13 mouse cellular contexts compared by ENCODE assay signal in genomic region chr3:87168756-87169155, GRCm38 (mm10). TPM values are rescaled to one million over a fixed set of nuclear protein-coding genes. Genes with fewer than 3 reads are reported as not detected.
DNase-seq lines count a peak whose midpoint lies in the region; ATAC-seq lines count a peak whose summit lies in the region.
"Had no signal": no experiment of that assay in that cellular context is flagged by ENCODE, and none has a peak within 500 bp of the region (broad histone marks: within the 10 kb centered on the region; RNA-seq: fewer than 3 reads in every experiment).

No protein-coding gene starts in this region.

- ATAC-seq in heart, embryonic 11.5 days (replicated peaks; ENCODE audit: insufficient number of reproducible peaks, low FRiP score, low TSS enrichment), result no peak
- ATAC-seq in heart, embryonic 15.5 days (replicated peaks; ENCODE audit: insufficient number of reproducible peaks, insufficient read depth, low FRiP score, low read depth), result no peak
- no peak for ATAC-seq in midbrain, embryonic 14.5 days (ENCODE audit: low FRiP score, low TSS enrichment)
- ATAC-seq: lung, postnatal 0 days had no signal

- H3K4me3 ChIP-seq in heart, embryonic 11.5 days (ENCODE audit: low read depth, low read length), result no peak overlapping the region
- no peak overlapping the region for H3K4me3 ChIP-seq in heart, embryonic 15.5 days
- no peak overlapping the region for H3K4me3 ChIP-seq in midbrain, embryonic 14.5 days (replicated peaks; ENCODE audit: low read depth, low read length)

- no peak overlapping the region for H3K9ac ChIP-seq in heart, embryonic 11.5 days (ENCODE audit: low read depth, low read length)
- no peak overlapping the region for H3K9ac ChIP-seq in heart, embryonic 15.5 days
- H3K9ac ChIP-seq in midbrain, embryonic 14.5 days (replicated peaks; ENCODE audit: low read length), result no peak overlapping the region

- H3K36me3 ChIP-seq in heart, embryonic 11.5 days (ENCODE audit: control insufficient read depth, insufficient read depth, low read length), result no peaks in the 10 kb centered on the region; the same call in 1 of the 2 replicates
- no peaks in the 10 kb centered on the region for H3K36me3 ChIP-seq in heart, embryonic 15.5 days
- H3K36me3 ChIP-seq in midbrain, embryonic 14.5 days (ENCODE audit: control insufficient read depth, insufficient read depth, low read length), result no peaks in the 10 kb centered on the region

- H3K9me3 ChIP-seq in heart, embryonic 11.5 days (replicated peaks; ENCODE audit: control insufficient read depth, low read length), result no peaks in the 10 kb centered on the region
- H3K9me3 ChIP-seq in heart, embryonic 15.5 days (replicated peaks), result no peaks in the 10 kb centered on the region
- H3K9me3 ChIP-seq in midbrain, embryonic 14.5 days (ENCODE audit: control insufficient read depth, low read length), result no peaks in the 10 kb centered on the region

- H3K27ac ChIP-seq in heart, embryonic 11.5 days (ENCODE audit: low read depth, low read length), result 0 out of 2 replicates have a peak overlapping the region, but pooled peaks have one; percentile 18
- peak overlapping the region; percentile 41; the same call in 1 of the 2 replicates for H3K27ac ChIP-seq in heart, embryonic 15.5 days
- no peak overlapping the region for H3K27ac ChIP-seq in midbrain, embryonic 14.5 days (replicated peaks; ENCODE audit: low read depth, low read length)

- 34% methylated on average over 7 of the region's 7 CpGs for WGBS in heart, embryonic 11.5 days (ENCODE audit: insufficient replicate concordance)
- WGBS in heart, embryonic 15.5 days, result 53% methylated on average over 7 of the region's 7 CpGs
- WGBS in midbrain, embryonic 14.5 days, result 66% methylated on average over 7 of the region's 7 CpGs

- peaks cover 70% of the 10 kb centered on the region for H3K4me1 ChIP-seq in heart, embryonic 11.5 days (ENCODE audit: control insufficient read depth, insufficient read depth, low read length)
- H3K4me1 ChIP-seq in heart, embryonic 15.5 days (replicated peaks), result peaks cover 89% of the 10 kb centered on the region
- H3K4me1 ChIP-seq in midbrain, embryonic 14.5 days (ENCODE audit: control insufficient read depth, insufficient read depth, low read length), result peaks cover 58% of the 10 kb centered on the region

- intact Hi-C loops in heart, postnatal 10 days (cut with DNase I), result no loop called here

- no peak overlapping the region for H3K4me2 ChIP-seq in heart, embryonic 11.5 days
- H3K4me2 ChIP-seq in heart, embryonic 15.5 days, result no peak overlapping the region
- H3K4me2 ChIP-seq in midbrain, embryonic 14.5 days (ENCODE audit: low read length), result peak overlapping the region; percentile 4; the same call in 1 of the 2 replicates

- no peaks in the 10 kb centered on the region for H3K27me3 ChIP-seq in heart, embryonic 11.5 days (ENCODE audit: control insufficient read depth, insufficient read depth, low read length)
- no peaks in the 10 kb centered on the region for H3K27me3 ChIP-seq in heart, embryonic 15.5 days
- no peaks in the 10 kb centered on the region for H3K27me3 ChIP-seq in midbrain, embryonic 14.5 days (ENCODE audit: control insufficient read depth, insufficient read depth, low read length)

- no peak for DNase-seq in heart, postnatal 10 days
- peak; percentile 6 for DNase-seq in lung, postnatal 10 days
- no peak for DNase-seq in lung, adult 18-20 months
- no peak for DNase-seq in midbrain, embryonic 14.5 days
- DNase-seq in layer of hippocampus, adult 9-11 months, result no peak
- DNase-seq: adrenal gland, postnatal 36 days; cerebellum, adult 11 months; embryo, embryonic 11 days; thymus, postnatal 36 days had no signal

RNA-seq across cellular contexts. Expression of gene Kirrel, which starts 5.8 kb away (rescaled TPM):
- 9.9 and 12.6 TPM in 2 replicates for polyA plus RNA-seq in heart, embryonic 11.5 days (2014; fragmentation: Nextera tagmentation; extraction: Ambion mirVana)
- total RNA-seq in heart, postnatal 10 days (2021), result 10 to 100 TPM; 12.8 to 14.8 TPM
- polyA plus RNA-seq in heart, embryonic 15.5 days (2015; fragmentation: Nextera tagmentation; extraction: Ambion mirVana), result 9.0 and 13.1 TPM in 2 replicates
- polyA plus RNA-seq in midbrain, embryonic 14.5 days (2014; fragmentation: Nextera tagmentation; extraction: Ambion mirVana), result 5.4 and 5.8 TPM in 2 replicates
- total RNA-seq: CH12.LX had no signal
